Mouse (Mus musculus): Measurements from ENCODE around the gene Zbed6. TPM values are rescaled to one million over a fixed set of nuclear protein-coding genes. Genes with fewer than 3 reads are reported as not detected.

Zbed6 gene
- polyA plus RNA-seq, 1 experiment from 2014 or later, result not detected

- H3K4me2 ChIP-seq (ENCODE audit: low read depth, low read length), result no peak overlapping the region
- H3K9ac ChIP-seq (ENCODE audit: low read depth, low read length), result no peak overlapping the region
- H3K27me3 ChIP-seq (ENCODE audit: control insufficient read depth, insufficient read depth, low read depth, low read length), result no peaks in the 10 kb centered on the region
- ATAC-seq (ENCODE audit: low read depth), result no peak
- H3K27ac ChIP-seq (ENCODE audit: low read length), result no peak overlapping the region
- peaks cover 12% of the 10 kb centered on the region for H3K36me3 ChIP-seq (ENCODE audit: control insufficient read depth, insufficient read depth)
- H3K4me3 ChIP-seq (ENCODE audit: low read depth, low read length), result no peak overlapping the region
- H3K9me3 ChIP-seq (replicated peaks; ENCODE audit: control insufficient read depth, low read length), result no peaks in the 10 kb centered on the region
- H3K4me1 ChIP-seq (ENCODE audit: control insufficient read depth, low read depth, low read length), result no peaks in the 10 kb centered on the region; the same call in 1 of the 2 replicates
- 78% methylated on average over 7 of the region's 7 CpGs for WGBS (ENCODE audit: insufficient replicate concordance)
Measured at GRCm38 (mm10) chr1:133650288-133651055, 10.2 kb downstream of the Zbed6 start.

GRCm38 (mm10) chr1:133645652-133646051 is 15.0 kb downstream of the Zbed6 start:
- Histone ChIP-seq H3K9ac (ENCODE audit: low read depth, low read length) (no peak overlapping the region), H3K27ac (ENCODE audit: low read length) (no peak overlapping the region), H3K4me2 (ENCODE audit: low read depth, low read length) (no peak overlapping the region), H3K4me3 (ENCODE audit: low read depth, low read length) (no peak overlapping the region), H3K36me3 (ENCODE audit: control insufficient read depth, insufficient read depth) (peaks cover 44% of the 10 kb centered on the region), H3K27me3 (ENCODE audit: control insufficient read depth, insufficient read depth, low read depth, low read length) (no peaks in the 10 kb centered on the region), H3K4me1 (ENCODE audit: control insufficient read depth, low read depth, low read length) (no peaks in the 10 kb centered on the region; the same call in 1 of the 2 replicates), H3K9me3 (replicated peaks; ENCODE audit: control insufficient read depth, low read length) (no peaks in the 10 kb centered on the region)
- WGBS (ENCODE audit: insufficient replicate concordance), result 86% methylated on average over 5 of the region's 5 CpGs
- ATAC-seq (ENCODE audit: low read depth), result no peak

GRCm38 (mm10) chr1:133641163-133641562 is 19.5 kb downstream of the Zbed6 start:
- no peak overlapping the region for H3K9ac ChIP-seq (ENCODE audit: low read depth, low read length)
- WGBS (ENCODE audit: insufficient replicate concordance), result 91% methylated on average over 2 of the region's 2 CpGs
- H3K4me3 ChIP-seq (ENCODE audit: low read depth, low read length), result no peak overlapping the region
- H3K4me1 ChIP-seq (ENCODE audit: control insufficient read depth, low read depth, low read length), result no peaks in the 10 kb centered on the region
- H3K4me2 ChIP-seq (ENCODE audit: low read depth, low read length), result no peak overlapping the region
- H3K27ac ChIP-seq (ENCODE audit: low read length), result no peak overlapping the region
- no peaks in the 10 kb centered on the region for H3K9me3 ChIP-seq (replicated peaks; ENCODE audit: control insufficient read depth, low read length)
- no peak for ATAC-seq (ENCODE audit: low read depth)
- no peaks in the 10 kb centered on the region for H3K27me3 ChIP-seq (ENCODE audit: control insufficient read depth, insufficient read depth, low read depth, low read length)
- peaks cover 65% of the 10 kb centered on the region for H3K36me3 ChIP-seq (ENCODE audit: control insufficient read depth, insufficient read depth)

GRCm38 (mm10) chr1:133638517-133638916 is 22.2 kb downstream of the Zbed6 start:
- no peak overlapping the region for H3K4me2 ChIP-seq (ENCODE audit: low read depth, low read length)
- H3K4me1 ChIP-seq (ENCODE audit: control insufficient read depth, low read depth, low read length), result no peaks in the 10 kb centered on the region
- H3K9me3 ChIP-seq (replicated peaks; ENCODE audit: control insufficient read depth, low read length), result no peaks in the 10 kb centered on the region
- peaks cover 60% of the 10 kb centered on the region for H3K36me3 ChIP-seq (ENCODE audit: control insufficient read depth, insufficient read depth)
- H3K9ac ChIP-seq (ENCODE audit: low read depth, low read length), result no peak overlapping the region
- H3K27ac ChIP-seq (ENCODE audit: low read length), result no peak overlapping the region
- ATAC-seq (ENCODE audit: low read depth), result no peak
- no peaks in the 10 kb centered on the region for H3K27me3 ChIP-seq (ENCODE audit: control insufficient read depth, insufficient read depth, low read depth, low read length)
- 84% methylated on average over 6 of the region's 6 CpGs for WGBS (ENCODE audit: insufficient replicate concordance)
- H3K4me3 ChIP-seq (ENCODE audit: low read depth, low read length), result no peak overlapping the region

- no peak for ATAC-seq (ENCODE audit: low read depth)
- no peaks in the 10 kb centered on the region for H3K4me1 ChIP-seq (ENCODE audit: control insufficient read depth, low read depth, low read length)
- H3K4me3 ChIP-seq (ENCODE audit: low read depth, low read length), result no peak overlapping the region
- H3K9me3 ChIP-seq (replicated peaks; ENCODE audit: control insufficient read depth, low read length), result no peaks in the 10 kb centered on the region
- H3K4me2 ChIP-seq (ENCODE audit: low read depth, low read length), result no peak overlapping the region
- WGBS (ENCODE audit: insufficient replicate concordance), result 81% methylated on average over 2 of the region's 2 CpGs
- no peak overlapping the region for H3K9ac ChIP-seq (ENCODE audit: low read depth, low read length)
- H3K27ac ChIP-seq (ENCODE audit: low read length), result no peak overlapping the region
- peaks cover 53% of the 10 kb centered on the region for H3K36me3 ChIP-seq (ENCODE audit: control insufficient read depth, insufficient read depth)
- H3K27me3 ChIP-seq (ENCODE audit: control insufficient read depth, insufficient read depth, low read depth, low read length), result no peaks in the 10 kb centered on the region
Measured at GRCm38 (mm10) chr1:133632168-133632567, 28.5 kb downstream of the Zbed6 start.

GRCm38 (mm10) chr1:133625052-133625451 is 35.6 kb downstream of the Zbed6 start:
- WGBS (ENCODE audit: insufficient replicate concordance), result 65% methylated on average over 2 of the region's 2 CpGs
- no peaks in the 10 kb centered on the region for H3K27me3 ChIP-seq (ENCODE audit: control insufficient read depth, insufficient read depth, low read depth, low read length)
- no peak for ATAC-seq (ENCODE audit: low read depth)
- H3K4me1 ChIP-seq (ENCODE audit: control insufficient read depth, low read depth, low read length), result no peaks in the 10 kb centered on the region
- no peak overlapping the region for H3K4me3 ChIP-seq (ENCODE audit: low read depth, low read length)
- H3K9me3 ChIP-seq (replicated peaks; ENCODE audit: control insufficient read depth, low read length), result no peaks in the 10 kb centered on the region
- H3K4me2 ChIP-seq (ENCODE audit: low read depth, low read length), result no peak overlapping the region
- H3K36me3 ChIP-seq (ENCODE audit: control insufficient read depth, insufficient read depth), result peaks cover 61% of the 10 kb centered on the region
- H3K27ac ChIP-seq (ENCODE audit: low read length), result no peak overlapping the region
- no peak overlapping the region for H3K9ac ChIP-seq (ENCODE audit: low read depth, low read length)

GRCm38 (mm10) chr1:133618311-133618710 is 42.4 kb downstream of the Zbed6 start:
- 47% methylated on average over 8 of the region's 8 CpGs for WGBS (ENCODE audit: insufficient replicate concordance)
- no peaks in the 10 kb centered on the region for H3K9me3 ChIP-seq (replicated peaks; ENCODE audit: control insufficient read depth, low read length)
- ATAC-seq (ENCODE audit: low read depth), result peak; percentile 86
- no peak overlapping the region for H3K4me2 ChIP-seq (ENCODE audit: low read depth, low read length)
- H3K27me3 ChIP-seq (ENCODE audit: control insufficient read depth, insufficient read depth, low read depth, low read length), result no peaks in the 10 kb centered on the region
- H3K9ac ChIP-seq (ENCODE audit: low read depth, low read length), result no peak overlapping the region
- H3K4me1 ChIP-seq (ENCODE audit: control insufficient read depth, low read depth, low read length), result peaks cover 17% of the 10 kb centered on the region
- peaks cover 19% of the 10 kb centered on the region for H3K36me3 ChIP-seq (ENCODE audit: control insufficient read depth, insufficient read depth)
- H3K4me3 ChIP-seq (ENCODE audit: low read depth, low read length), result no peak overlapping the region
- no peak overlapping the region for H3K27ac ChIP-seq (ENCODE audit: low read length)

- H3K36me3 ChIP-seq (ENCODE audit: control insufficient read depth, insufficient read depth), result peaks cover 15% of the 10 kb centered on the region
- no peak overlapping the region for H3K9ac ChIP-seq (ENCODE audit: low read depth, low read length)
- no peak overlapping the region for H3K4me2 ChIP-seq (ENCODE audit: low read depth, low read length)
- peaks cover 17% of the 10 kb centered on the region for H3K4me1 ChIP-seq (ENCODE audit: control insufficient read depth, low read depth, low read length)
- H3K27ac ChIP-seq (ENCODE audit: low read length), result peak overlapping the region; percentile 60
- no peak overlapping the region for H3K4me3 ChIP-seq (ENCODE audit: low read depth, low read length)
- ATAC-seq (ENCODE audit: low read depth), result peak; percentile 50
- 15% methylated on average over 2 of the region's 2 CpGs for WGBS (ENCODE audit: insufficient replicate concordance)
- H3K9me3 ChIP-seq (replicated peaks; ENCODE audit: control insufficient read depth, low read length), result no peaks in the 10 kb centered on the region
- H3K27me3 ChIP-seq (ENCODE audit: control insufficient read depth, insufficient read depth, low read depth, low read length), result no peaks in the 10 kb centered on the region
Measured at GRCm38 (mm10) chr1:133617908-133618307, 42.8 kb downstream of the Zbed6 start.

- no peak for ATAC-seq (ENCODE audit: low read depth)
- Histone ChIP-seq H3K9me3 (replicated peaks; ENCODE audit: control insufficient read depth, low read length) (no peaks in the 10 kb centered on the region), H3K27me3 (ENCODE audit: control insufficient read depth, insufficient read depth, low read depth, low read length) (no peaks in the 10 kb centered on the region), H3K36me3 (ENCODE audit: control insufficient read depth, insufficient read depth) (no peaks in the 10 kb centered on the region), H3K27ac (ENCODE audit: low read length) (no peak overlapping the region), H3K4me1 (ENCODE audit: control insufficient read depth, low read depth, low read length) (peaks cover 18% of the 10 kb centered on the region), H3K9ac (ENCODE audit: low read depth, low read length) (no peak overlapping the region), H3K4me3 (ENCODE audit: low read depth, low read length) (no peak overlapping the region), H3K4me2 (ENCODE audit: low read depth, low read length) (no peak overlapping the region)
- 62% methylated on average over 3 of the region's 3 CpGs for WGBS (ENCODE audit: insufficient replicate concordance)
Measured at GRCm38 (mm10) chr1:133613817-133614216, 46.9 kb downstream of the Zbed6 start.

Data from liver, embryonic 16.5 days (tissue).